Mouse (Mus musculus) olfactory bulb, adult 2 months (tissue): Measurements from ENCODE around the gene Mthfd1l.

Experiments
- CTCF ChIP-seq: fragments of 200-500 bp; IDR thresholded peaks from 2 replicates; pipeline ENCODE4 v1.5.1; 2012; ENCODE audit warnings: low read depth, mild to moderate bottlenecking, low read length, moderate library complexity; ENCODE audit not compliant: insufficient read depth
- POLR2A ChIP-seq: fragments of 200-500 bp; IDR thresholded peaks from 2 replicates; pipeline ENCODE4 v1.6.1; 2012; ENCODE audit warnings: mild to moderate bottlenecking, low read depth, low read length, moderate library complexity; ENCODE audit not compliant: insufficient read depth

DNA sequence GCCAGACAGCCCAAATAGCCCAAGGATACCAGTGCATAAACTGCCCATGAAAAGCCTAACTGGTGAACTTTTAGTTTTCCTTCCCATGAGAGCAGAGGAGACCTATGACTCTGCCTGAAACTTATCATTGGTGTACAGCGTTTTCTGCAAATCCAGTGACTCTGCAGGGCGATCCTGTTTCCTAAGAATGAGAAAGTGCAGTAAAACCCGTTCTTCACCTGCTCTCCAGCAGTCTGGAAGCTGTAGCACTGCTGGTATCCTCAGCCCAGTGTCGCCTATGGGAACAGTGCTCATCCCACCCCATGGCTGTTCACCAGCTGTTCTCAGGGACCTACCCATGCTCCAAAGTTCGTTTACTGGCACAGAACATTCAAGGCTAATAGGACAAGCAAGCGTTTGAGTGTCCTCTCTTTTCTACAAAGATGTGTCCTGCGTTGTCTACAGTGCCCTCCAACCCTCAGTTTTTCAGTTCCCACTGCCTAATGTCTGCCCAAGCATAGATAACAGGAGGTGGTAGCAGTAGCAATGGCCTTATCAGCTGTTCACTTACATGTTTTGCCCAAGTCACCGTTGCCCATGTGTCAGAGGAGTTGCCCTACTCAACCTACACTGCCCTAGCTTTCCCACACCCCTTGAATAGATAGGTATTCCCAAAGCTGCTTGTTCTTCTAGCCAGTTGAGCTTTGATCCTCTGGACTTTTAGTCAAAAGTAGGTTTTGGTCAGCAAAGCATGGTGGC, 20.6 kb downstream of the Mthfd1l start:
- TF ChIP-seq CTCF (no peak), POLR2A (no peak)
